Mouse (Mus musculus): ENCODE measurements at regions not wholly inside any gene's neighbourhood (a gene's known extent, or its start where the extent isn't known, plus 50 kb on each side); places are given as distances from the start of the nearest gene placed in this dataset.

DNA sequence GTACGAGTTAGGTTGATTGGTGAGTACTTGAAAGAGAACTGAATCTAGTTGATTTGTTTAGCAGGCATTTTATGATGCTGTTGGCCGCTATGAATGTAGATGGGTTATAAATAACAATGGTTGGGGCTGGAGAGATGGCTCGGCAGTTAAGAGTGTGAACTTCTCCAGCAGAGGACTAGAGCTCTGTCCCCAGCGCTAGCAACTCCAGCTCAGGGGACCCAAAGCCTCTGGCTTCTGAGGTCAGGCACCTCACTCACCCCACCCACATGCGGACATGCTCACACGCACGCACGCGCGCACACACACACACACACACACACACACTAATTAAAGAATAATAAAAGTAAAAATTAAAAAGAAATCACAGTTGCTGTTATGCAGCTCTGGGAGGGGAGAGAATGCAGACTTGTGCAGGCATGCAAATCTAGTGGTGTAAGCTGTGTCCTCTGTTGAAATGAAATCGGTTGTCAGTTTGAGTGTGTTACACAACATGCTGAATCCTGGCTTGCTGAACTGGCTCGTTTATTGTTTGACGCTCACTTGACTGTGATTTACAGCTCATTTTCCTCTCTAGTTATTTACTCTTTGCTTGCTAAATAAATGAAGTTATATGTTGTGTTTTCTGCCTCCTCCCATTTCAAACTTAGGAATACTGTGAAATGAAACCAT lies 89.8 kb downstream of the Kcnrg start:
- TF ChIP-seq POLR2A (IDR thresholded peaks at IDR 0.05; ENCODE audit: low read depth, low read length): no peak
- TF ChIP-seq CTCF (IDR thresholded peaks at IDR 0.05; ENCODE audit: extremely low read depth, insufficient read length, insufficient replicate concordance, low read depth, low read length): no peak

Data from small intestine, adult 2 months (tissue).